Mouse (Mus musculus): ENCODE measurements around the gene Rasgef1a. TPM values are rescaled to one million over a fixed set of nuclear protein-coding genes. Genes with fewer than 3 reads are reported as not detected.

Rasgef1a gene
- 1.4 TPM for total RNA-seq (2023)

GRCm38 (mm10) chr6:118010756-118011615, at the start of gene Rasgef1a:
Rasgef1a (plus strand) TSS chr6:118011438.

GRCm38 (mm10) chr6:118138731-118139709, 127.8 kb downstream of the Rasgef1a start, which contains the start of gene Csgalnact2:
Csgalnact2 (minus strand) TSS chr6:118139140.

Other genes starting within 250 kb of the Rasgef1a start
- 12.7 TPM for gene Zfp637, start 170.3 kb upstream of the Rasgef1a start, total RNA-seq (2023)
- 2.2 TPM for gene Zfp239, start 149.3 kb upstream of the Rasgef1a start, total RNA-seq (2023)
- 920 TPM for gene Hnrnpf, start 111.1 kb upstream of the Rasgef1a start, total RNA-seq (2023)
- not detected for gene Fxyd4, start 73.7 kb upstream of the Rasgef1a start, total RNA-seq (2023)
- 13.1 TPM for gene Csgalnact2, start 127.7 kb downstream of the Rasgef1a start, total RNA-seq (2023)
- gene Ret, start 186.3 kb downstream of the Rasgef1a start, total RNA-seq (2023) = 0.18 TPM